Mouse (Mus musculus) retina, adult 2 months (tissue): Measurements from ENCODE around the gene Fam204a.

Source experiments
- DNase-seq: peaks from one replicate; pipeline ENCODE4 v3.0.0-alpha.2; 2012; ENCODE audit warnings: low read depth, low spot score

Fam204a gene

DNA sequence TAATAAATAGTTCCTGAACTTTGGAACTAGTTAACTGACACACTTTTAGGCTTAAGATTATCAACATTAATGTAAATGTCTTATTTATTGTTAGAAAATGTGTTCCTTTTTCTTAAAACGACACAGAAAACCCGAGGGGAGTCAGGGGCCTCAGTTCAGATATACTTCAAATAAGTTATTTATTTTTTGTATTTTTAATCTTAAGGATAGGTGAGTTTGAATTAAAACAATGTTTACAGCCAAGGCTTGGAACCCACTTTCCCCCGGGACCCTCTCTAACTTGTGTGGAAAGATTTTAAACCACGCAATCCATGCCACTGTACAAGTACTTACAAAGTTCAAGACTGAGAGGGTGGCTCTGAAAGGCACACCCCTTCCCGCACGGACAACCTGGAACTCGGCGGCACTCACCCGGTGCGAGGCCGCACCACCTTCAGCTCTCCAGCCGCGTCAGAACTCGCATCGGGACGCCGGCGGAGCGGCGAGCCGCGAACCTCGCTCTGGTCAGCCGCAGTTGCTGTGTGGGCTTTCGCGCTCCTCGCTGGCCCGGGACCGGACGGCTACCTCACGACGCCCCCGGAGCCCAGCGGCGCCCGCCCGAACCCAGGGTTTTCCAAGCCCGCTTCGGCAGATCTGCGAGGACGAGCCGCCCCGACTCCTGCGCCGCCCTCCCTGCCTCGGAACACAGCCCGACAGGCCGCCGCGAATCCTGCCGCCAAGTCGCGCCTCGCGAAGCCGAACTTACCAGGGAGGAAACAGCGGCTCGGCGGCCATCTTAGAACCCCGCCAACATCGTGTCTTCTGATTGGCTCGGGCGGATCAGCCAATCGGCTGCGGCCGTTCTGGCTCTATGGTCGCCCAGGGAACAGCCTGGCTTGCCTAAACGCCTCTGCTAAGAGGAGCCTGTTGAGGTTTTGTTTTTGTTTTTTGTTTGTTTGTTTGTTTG is at the start of gene Fam204a:
TSS of gene Fam204a (minus strand) at position 803 of the 946 bp plus-strand sequence.
- peak; percentile 87 for DNase-seq

DNA sequence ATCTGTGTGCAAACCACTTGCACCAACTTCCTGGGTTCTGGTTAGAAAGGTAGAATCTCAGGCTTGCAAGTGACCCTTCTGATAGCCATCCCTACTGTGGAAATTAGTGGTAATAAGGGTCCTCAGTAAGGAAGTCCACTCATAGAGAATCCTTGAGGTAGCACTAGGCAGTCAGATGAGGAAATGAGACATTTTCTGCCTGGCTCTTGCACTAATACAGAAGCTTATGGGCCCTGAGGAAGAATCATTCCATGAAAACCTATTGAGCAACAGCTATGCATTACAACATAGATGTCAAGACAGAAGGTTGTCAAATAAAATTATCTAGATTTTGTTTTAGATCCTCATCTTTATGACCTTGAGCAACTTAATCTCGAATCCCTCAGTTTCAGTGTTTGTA is 39.3 kb upstream of the Fam204a start:
- no peak for DNase-seq

DNA sequence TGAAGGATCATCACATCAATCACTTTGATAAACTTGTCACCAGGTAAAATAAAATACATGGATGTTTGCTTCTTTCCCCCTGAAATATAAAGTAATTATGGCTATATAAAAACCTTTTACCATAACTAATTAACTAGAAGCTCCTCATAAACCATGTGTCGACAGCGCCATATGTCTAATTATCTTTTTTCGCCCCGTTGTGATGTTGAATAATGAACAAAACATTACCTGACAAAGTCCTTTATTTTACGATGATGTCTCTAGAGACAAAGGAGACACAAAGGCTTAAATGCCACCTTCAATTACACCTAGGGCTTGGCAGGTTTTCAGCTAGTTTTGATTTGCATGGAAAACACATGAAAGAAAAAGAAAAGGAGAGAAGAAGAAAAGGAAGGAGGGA is 34.2 kb upstream of the Fam204a start:
- DNase-seq: no peak

DNA sequence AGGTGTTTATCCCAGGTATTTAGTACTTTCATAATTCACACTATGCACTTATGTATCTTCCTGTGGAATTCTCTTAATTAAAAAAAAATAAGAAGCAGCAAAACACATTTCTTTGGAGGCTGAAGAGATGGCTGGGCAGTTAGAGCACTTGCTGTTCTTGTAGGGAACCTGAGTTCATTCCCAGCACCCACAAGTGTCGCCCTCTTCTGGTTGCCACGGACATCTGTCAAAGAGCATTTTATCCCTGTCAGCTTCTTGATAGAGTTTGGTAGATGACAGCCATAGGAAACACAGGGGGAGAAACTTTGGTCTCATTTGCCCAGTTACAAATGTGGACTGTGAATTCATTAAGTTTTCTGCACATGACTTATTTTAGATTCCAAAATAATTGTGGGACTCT is 25.5 kb upstream of the Fam204a start:
- no peak for DNase-seq

DNA sequence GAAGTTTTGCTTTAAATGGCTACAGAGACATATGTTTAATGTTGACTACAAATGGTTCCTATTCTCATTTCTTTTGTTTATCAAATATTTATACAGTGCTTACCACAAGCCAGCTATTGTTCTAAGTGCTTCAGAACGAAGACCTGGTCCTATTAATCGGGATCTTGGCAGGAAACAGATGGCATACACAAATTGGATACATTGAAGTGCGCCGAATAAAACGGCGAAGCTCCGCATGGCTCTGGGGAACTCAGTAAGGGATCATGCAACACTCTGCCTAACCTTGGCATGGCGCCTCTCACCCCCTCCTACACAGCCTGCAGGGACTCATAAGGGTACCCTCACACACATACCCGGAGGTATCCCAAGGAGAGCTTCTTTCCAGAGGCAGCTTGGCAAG is 24.7 kb upstream of the Fam204a start:
- DNase-seq: no peak

DNA sequence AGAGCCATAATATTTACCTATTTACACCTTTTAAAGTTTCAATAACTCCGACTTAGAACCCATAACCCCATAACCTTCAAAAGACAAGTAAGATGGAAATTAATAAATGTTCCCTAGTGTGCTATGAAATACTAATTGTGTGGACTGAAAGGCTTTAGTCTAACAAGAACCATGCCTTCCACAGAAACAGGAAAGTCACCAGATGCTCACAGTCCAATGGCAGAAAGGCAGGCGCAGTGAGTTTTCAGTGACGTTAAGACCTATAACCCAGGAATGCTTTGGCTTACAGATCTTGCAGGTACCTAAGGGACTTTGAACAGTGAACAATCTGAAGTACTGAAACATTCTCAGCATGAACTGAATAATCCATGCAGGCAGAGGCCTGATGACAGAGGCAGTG is 18.7 kb upstream of the Fam204a start:
- DNase-seq: no peak

DNA sequence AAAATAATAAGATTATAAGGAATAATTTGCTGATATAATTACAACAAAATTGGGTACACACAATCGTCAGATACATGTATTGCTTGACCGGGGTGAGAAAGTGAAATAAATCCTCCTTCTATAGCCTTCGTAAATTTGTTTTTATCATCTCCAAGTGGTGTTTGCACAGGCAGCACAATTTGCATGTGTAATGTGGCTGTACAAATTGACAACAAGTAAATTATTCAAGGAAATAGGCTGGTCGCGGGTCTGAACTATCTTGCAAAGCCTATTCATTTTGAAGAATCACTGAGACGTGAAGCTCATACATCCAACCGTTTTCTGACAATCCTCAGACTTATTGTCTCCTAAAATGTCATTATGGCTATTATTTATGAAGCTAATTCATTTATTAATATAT is 16.1 kb upstream of the Fam204a start:
- DNase-seq: no peak

DNA sequence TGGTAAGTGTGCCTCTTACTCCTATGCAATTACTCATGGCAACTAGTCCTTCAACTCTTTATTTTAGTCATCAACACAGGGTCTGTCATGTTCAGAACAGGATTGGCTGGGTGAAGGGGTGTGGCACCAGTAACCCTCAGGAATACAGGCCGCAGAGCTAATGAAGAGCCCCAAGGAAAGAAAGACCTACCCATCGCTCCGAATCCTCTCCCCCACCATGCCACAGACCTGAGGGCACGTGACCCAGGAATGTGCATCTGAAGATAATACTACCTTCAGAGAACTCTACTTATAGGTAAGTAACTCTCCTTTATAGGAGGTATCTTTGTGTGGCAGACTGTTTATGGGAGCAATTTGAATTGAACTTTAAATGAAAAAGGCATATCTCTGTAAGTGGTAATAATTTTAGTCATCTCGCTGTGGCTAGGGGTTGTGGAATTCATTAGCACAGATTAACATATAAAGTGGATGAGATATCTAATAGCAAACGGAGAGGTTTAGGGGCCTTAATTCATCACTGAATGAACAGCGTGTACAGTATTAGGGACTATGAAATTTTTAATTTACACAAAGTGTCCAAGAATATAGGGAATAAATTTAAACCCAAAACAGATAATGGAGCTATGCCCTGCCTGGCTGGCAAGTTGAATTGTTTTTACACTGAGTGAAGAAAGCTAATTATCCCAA is 15.6 kb upstream of the Fam204a start:
- DNase-seq: no peak

DNA sequence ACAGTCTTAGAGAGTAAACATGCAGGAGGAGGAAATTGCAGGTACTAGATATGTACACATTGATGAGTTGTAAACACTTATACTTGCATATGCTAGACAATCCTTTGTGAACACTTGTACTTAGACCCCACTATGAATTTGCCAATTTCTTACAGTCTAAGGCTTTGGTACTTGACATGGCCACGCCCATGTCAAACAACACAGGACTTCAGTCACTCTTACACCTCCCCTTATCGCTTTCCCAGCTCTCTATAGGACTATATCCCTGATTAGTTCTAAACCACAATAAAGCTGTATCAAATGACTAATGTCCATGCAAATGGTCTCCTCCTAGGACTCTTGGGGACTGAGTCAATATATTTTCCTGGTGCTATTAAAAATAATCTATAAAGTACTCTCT is 5.0 kb upstream of the Fam204a start:
- no peak for DNase-seq

DNA sequence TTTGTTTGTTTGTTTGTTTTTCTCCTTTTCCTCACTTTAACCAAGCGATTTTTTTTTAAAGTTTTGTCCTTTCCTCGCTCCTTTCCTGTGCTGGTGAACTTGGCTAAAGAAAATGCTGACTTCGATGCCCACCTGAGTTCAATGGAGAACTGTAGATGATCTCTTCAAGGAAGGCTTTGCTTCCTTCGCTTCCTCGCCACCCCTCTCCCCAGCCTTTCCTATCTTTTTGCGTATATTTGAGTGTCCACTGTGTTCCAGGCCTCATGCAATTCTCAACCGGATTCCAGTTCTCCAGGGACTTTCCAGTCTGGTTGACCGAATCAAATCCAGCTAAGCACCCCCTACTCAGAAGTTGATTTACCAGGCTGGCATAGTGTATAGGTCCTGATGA is 339 bp upstream of the Fam204a start:
- no peak for DNase-seq

DNA sequence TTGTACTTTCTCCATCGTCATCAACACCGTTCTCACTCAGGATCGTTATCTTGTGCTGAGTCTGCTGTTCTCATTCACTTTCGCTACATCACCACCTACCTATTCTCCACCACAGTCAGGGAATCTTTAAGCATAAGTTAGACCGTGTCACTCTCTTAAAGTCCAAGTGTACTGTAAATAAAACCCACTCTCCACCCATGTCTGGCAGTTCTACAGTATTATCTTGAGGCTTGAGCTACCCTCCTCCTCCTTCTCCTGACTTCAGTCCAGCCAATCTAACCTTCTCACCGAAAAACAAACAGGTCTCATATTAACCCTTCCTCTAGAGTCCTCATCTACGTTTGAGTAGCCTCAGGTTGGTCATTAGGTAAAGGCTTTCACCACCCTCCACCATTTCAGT is 7.1 kb downstream of the Fam204a start:
- no peak for DNase-seq

DNA sequence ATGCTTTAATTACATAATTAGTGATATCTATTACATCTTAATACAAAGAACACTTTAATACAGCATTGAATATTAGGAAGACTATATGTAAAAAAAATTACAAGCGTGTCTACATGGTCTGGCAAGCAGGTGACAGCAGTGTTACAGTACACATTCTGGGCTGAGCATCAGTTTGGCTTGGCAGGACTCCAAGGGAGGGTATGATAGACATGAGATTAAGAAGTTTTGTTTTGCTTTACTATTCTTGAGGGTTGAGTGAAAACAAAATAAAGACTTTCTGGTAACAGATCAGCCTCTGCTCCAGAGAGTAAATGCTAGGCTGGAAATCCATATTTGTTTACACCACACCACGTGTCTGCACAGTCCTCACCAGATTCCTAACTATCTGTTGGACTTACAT is 8.5 kb downstream of the Fam204a start:
- DNase-seq: no peak

DNA sequence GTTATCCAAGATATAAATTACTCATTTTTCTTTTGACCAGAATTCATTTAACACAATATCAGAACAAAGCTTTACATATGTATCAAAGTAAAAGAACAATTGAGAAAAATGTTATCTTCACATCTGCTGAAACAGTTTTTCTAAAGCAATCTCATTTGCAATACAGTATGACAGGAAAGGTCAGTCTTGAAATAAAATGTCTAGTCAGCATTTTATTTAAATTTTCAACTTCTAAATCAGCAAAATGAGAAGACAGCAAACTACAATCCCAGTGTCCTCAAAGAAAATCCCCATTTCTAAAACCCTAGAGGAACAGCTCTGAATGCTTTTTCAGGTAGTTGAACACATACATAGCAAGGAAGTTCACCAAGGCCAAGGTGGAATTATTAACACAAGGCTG is 18.3 kb downstream of the Fam204a start:
- DNase-seq: no peak

DNA sequence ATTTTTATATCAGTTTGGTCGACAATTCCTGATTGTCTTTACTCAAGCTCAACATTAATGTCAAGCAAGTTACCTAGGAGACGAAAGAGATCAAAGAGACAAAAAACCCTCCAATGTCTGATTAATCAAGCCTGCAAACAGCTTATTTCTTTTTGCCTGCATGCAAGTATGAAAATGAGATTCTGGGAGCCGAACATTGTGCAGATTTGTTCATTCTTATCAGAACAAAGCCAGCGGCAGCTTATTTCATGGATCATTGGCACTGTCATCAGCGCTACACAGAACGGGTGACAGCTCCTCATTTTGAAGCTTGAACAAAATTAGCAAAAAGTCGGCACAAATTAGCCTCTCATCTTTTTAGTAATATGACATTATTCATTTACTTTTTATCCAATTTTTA is 22.3 kb downstream of the Fam204a start:
- no peak for DNase-seq

DNA sequence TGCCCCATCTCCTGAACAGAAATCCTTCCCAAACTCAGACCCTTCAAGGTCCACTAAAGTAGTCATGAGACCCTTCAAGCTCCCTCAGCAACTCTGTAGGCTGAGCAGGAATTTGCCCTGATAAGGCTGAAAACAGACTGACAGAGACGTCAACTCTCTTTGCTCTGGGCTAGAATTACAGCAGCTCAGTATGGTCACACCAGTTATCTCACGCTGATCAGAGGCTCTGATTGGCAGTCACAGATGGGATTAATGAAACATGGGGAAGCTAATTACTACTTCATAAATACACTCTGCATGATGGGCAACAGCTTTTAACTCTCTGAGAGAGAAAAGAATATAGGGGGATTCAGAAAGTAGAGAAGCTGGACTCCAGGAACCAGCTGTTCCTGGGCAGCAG is 26.2 kb downstream of the Fam204a start:
- DNase-seq: no peak

DNA sequence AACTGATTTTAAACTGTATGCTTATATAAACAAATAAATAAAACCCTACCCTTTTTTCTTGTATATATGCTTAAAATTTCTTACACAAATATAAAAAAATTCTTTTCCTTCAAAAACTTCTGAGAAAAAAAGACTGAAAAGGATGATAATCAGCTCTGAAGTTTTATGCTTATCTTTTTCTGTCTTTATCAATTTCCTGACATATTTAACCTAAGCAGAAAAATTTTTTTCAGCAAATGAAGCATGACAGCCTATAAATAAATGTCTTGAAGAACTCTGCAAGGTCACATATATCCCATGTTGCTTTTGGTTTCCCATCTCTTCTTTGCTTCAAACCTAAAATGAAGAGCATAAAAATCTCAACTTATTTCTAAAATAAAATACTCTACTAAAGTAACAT is 27.3 kb downstream of the Fam204a start:
- DNase-seq: no peak

DNA sequence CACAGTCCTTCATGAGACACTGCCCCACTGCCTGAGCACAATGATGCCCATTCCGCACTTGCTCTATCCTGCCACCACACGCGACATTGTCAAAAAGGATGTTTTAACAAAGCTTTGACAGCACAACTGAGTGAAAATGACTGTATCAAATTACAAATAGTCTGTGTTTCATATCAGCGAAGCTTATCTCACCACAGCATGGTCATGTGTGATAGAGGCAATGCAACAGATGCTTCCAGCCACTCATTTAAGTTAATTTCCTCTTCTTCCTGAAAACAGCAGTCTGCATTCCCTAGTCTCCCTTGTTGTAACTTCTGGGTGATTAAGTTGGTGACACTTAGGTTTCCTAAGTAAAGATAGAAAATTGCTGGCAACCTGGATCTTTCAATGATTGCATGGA is 33.7 kb downstream of the Fam204a start:
- DNase-seq: no peak

DNA sequence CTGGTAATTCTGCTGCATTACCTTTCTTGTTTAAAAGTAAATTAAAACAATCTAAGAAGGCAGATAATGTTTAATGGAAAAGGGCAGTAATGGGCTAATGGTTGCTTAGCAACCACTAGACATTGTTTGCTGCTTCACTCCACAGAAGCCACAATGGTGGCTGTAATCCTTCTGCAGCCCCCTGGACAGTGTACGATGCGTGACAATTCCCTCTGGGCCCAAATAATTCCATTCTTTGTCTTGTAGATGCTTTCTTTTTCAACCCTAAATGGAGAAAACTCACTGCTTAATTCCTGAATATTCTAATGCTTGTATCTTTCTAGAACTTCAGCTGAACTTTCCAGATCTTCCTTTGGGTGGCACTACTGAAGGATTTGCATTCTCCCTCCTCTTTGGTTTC is 37.3 kb downstream of the Fam204a start:
- no peak for DNase-seq

DNA sequence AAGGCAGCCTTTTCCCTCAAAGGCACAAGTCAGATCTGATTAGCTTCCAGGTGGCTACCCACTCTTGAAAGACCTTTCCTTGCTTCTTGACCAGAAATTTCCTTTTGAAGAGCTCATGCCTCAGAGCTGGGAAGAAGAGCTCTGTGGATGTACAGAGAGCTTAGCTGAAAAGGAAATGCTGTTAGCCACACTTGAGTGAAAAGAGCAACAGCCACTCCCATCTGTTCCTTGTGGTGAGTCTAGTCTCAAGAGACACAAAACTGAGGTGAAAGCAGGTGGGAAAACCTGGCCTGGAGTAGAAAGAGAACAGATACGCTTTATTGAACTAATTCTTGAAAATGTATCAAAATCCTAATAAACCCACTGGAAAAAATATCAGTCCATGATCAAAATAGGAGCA is 43.6 kb downstream of the Fam204a start:
- DNase-seq: no peak

DNA sequence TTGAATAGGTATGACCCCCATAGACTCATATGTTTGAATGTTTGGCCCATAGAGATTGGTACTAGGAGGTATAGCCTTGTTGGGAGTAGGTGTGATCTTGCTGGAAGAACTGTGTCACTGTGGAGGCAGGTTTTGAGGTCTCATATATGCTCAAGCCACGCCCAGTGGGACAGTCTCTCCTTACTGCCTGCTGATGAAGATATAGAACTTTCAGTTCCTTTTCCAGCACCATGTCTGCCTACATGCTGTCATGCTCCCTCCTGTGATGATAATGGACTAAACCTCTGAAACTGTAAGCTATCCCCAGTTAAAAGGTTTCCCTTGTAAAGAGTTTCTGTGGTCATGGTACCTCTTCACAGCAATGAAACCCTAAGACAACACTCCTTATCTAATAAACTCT is 44.3 kb downstream of the Fam204a start:
- no peak for DNase-seq

DNA sequence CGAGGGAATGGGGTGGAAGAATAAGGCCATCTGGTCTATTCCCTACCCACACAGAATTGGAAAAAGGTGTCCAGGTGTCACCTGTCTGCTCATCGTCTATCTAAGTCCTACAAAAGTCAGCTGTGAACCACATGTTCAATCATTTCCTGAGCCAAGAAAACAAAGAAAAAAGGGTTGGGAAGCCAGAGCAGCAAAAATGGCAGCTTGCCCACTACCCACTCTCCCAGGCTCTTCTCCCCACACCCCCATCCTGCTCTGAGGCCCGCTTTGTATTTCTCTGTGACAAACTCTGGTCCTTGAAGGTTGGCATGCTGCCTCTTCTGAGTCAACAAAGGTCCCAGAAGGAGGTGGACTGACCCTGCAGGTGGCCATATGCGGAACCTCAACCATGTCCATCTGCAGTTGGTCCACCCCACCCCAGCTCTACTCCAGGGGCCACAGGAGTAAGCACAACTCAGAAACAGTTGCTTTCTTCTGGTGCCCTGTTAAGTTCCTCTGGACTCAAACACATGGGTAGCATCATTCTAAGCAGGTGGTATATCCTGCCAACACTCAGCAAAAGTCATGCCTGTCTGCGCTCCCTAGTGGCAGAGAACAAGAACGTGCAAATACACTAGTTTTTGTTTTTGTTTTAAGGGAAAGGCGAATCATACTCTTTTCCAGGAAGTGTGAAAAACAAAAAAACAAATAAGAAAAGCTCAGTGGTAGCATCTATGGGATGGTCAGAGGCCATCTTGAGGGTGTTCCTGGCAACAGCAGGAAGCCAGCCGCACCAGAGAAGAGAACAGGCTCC is 47.5 kb downstream of the Fam204a start:
- no peak for DNase-seq

DNA sequence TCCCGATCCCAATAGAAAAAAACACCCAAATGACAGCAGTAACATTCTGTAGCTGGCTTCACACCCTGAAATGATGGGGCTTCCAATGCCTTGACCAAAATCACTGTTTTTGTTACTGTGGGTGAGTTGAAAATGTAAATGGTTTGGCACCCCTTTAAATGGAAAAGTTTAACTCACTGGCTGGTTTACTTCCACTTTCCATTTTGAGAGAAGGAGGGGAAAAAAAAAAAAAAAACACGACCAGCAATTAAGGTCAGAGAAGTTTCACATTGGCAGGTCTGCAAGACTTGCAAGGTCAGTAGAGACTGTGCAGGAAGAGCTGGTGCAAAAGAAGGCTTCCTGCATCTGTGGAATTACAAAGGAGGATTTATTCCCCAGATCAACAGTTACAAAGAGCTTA is 61.1 kb downstream of the Fam204a start:
- DNase-seq: no peak
